Mouse (Mus musculus) midbrain, embryonic 14.5 days (tissue): ENCODE measurements around the gene Zbtb24. TPM values are rescaled to one million over a fixed set of nuclear protein-coding genes. Genes with fewer than 3 reads are reported as not detected.
A peak's percentile ranks its signal among the peaks of the same experiment; 100 is the strongest.

Source experiments
- ATAC-seq: fragments of 200-750 bp; cut with Nextera tagmentation; 2 replicates; pipeline ENCODE4 v1.8.0; 2017; ENCODE audit warnings: moderate number of reproducible peaks, moderate library complexity; ENCODE audit not compliant: low FRiP score, low TSS enrichment
- DNase-seq: peaks from one replicate; pipeline ENCODE4 v3.0.0-alpha.2; 2015
- H3K27ac ChIP-seq: fragments of 300-500 bp; sonication (generic); replicated peaks from 2 replicates; pipeline ENCODE4 v1.5.1; 2014; ENCODE audit warnings: mild to moderate bottlenecking, low read depth, low read length, moderate library complexity
- H3K27me3 ChIP-seq: fragments of 300-500 bp; sonication (generic); 2 replicates; pipeline ENCODE4 v1.6.1; 2014; ENCODE audit warnings: low read length, control low read depth, mixed read lengths; ENCODE audit not compliant: control insufficient read depth, insufficient read depth
- H3K36me3 ChIP-seq: fragments of 300-500 bp; sonication (generic); 2 replicates; pipeline ENCODE4 v1.6.1; 2014; ENCODE audit warnings: low read length, control low read depth; ENCODE audit not compliant: control insufficient read depth, insufficient read depth
- H3K4me1 ChIP-seq: fragments of 300-500 bp; sonication (generic); 2 replicates; pipeline ENCODE4 v1.6.1; 2014; ENCODE audit warnings: mild to moderate bottlenecking, antibody characterized with exemption, low read length, control low read depth; ENCODE audit not compliant: control insufficient read depth, insufficient read depth
- H3K4me2 ChIP-seq: fragments of 300-500 bp; sonication (generic); 2 replicates; pipeline ENCODE4 v1.6.1; 2014; ENCODE audit warnings: mild to moderate bottlenecking, low read length, moderate library complexity
- H3K4me3 ChIP-seq: fragments of 300-500 bp; sonication (generic); replicated peaks from 2 replicates; pipeline ENCODE4 v1.5.1; 2014; ENCODE audit warnings: low read depth, low read length
- H3K9ac ChIP-seq: fragments of 300-500 bp; sonication (generic); replicated peaks from 2 replicates; pipeline ENCODE4 v1.6.1; 2014; ENCODE audit warnings: mild to moderate bottlenecking, low read length, moderate library complexity
- H3K9me3 ChIP-seq: fragments of 300-500 bp; sonication (generic); 2 replicates; pipeline ENCODE4 v1.6.1; 2016; ENCODE audit warnings: low read length, control low read depth, mixed read lengths; ENCODE audit not compliant: control insufficient read depth
- WGBS: fragments of 180-500 bp; shearing (Covaris S2); extraction: QIAGEN DNeasy Blood & Tissue Kit; methylation state at CpG from one replicate; pipeline ENCODE4 v1.1.7; 2014; 5-methylcytosine and 5-hydroxymethylcytosine counted together
- polyA plus RNA-seq: library from polyadenylated mRNA; unstranded; fragments of >200 nt; fragmentation: Nextera tagmentation; extraction: Ambion mirVana; gene quantifications from 2 replicates; pipeline ENCODE4 v1.2.1, GENCODE M21; 2014

The Zbtb24 gene
- polyA plus RNA-seq, 1 experiment from 2014 or later, result 20.5 TPM

DNA sequence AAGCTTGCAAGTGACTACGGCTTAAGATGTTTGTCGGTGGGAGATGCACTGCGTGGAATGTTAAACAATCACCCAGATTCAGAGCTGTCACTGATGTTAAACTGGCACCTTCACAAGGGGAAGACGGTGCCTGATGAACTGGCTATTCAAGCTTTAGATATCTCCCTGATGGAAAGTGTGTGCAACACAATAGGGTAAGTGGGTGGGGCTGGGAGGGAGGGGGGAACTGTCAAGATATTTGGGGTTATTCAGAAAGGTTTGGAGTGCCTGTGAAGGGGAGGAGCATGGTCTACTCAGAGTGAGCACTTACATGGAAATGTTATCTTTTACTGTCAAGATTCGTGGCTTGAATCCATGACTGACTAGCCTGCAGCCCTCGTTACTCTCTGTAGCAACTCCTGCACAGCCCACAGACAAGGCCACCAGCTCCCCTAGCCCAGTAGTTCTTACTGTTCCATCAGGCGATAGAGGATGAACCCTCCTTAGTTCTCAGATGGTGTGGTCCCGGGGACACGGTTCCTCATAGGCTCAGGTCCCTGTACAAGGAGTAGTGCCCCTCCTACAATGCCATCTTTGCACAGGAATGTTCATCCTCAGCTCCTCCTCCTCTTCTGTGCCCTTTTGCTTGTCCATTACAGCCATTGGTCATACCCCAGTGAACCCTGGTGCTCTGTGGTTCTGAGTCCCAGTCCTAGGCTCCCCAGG, 29.5 kb upstream of the Zbtb24 start:
- WGBS, result 78% methylated on average over 9 of the region's 9 CpGs
- H3K4me2 ChIP-seq, result no peak overlapping the region
- DNase-seq, result no peak

DNA sequence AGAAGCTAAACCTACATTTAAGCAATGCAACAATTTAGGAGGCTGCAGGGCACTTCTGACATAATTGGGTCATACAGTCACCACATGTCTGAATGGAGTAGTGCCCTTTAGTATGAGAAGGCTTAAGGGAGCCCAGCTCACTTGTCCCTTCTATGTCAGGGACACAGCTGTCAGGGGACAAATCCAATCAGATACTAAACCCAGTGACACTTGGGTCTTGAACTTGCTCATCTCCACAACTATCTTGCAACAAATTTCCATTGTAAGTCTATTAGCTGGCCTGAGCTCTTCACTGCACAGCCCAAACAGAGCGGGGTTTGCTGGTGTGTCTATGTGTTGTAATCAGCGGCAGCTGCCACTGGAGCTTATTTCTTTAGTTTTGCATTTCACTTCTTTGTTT, 26.5 kb upstream of the Zbtb24 start:
- no peak overlapping the region for H3K27ac ChIP-seq
- H3K36me3 ChIP-seq, result no peaks in the 10 kb centered on the region
- H3K4me1 ChIP-seq, result no peaks in the 10 kb centered on the region
- DNase-seq (no peak), ATAC-seq (no peak)
- no peak overlapping the region for H3K4me3 ChIP-seq
- WGBS, result 84% methylated on average over 2 of the region's 2 CpGs
- no peak overlapping the region for H3K9ac ChIP-seq
- H3K9me3 ChIP-seq, result no peaks in the 10 kb centered on the region
- no peaks in the 10 kb centered on the region for H3K27me3 ChIP-seq
- no peak overlapping the region for H3K4me2 ChIP-seq

More for the DNA sequence above, 29.5 kb upstream of the Zbtb24 start:
- H3K27me3 ChIP-seq, result no peaks in the 10 kb centered on the region
- H3K9me3 ChIP-seq, result peaks cover 7% of the 10 kb centered on the region; the same call in 1 of the 2 replicates
- no peak overlapping the region for H3K9ac ChIP-seq
- H3K27ac ChIP-seq, result no peak overlapping the region
- no peaks in the 10 kb centered on the region for H3K4me1 ChIP-seq
- H3K4me3 ChIP-seq, result no peak overlapping the region
- no peaks in the 10 kb centered on the region for H3K36me3 ChIP-seq
- no peak for ATAC-seq

DNA sequence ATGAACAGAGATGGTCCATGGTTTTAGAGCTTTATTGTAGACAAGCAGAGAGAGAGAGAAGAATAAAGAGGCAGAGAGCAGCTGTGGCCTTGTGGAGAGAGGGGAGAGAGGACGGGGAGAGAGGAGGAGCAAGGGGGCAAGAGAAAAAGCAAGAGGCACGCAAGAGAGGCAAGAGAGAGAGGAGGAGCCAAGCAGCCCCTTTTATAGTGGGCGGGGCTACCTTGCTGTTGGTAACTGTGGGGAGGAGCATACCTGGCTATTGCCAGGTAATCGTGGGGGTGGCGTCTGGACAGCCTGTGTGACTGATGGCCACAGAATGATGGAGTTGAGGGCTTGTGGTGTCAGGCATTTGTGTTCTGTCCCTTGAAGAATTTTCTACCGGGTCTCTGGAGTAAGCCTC, 23.8 kb upstream of the Zbtb24 start:
- H3K36me3 ChIP-seq, result no peaks in the 10 kb centered on the region
- 60% methylated on average over 6 of the region's 6 CpGs for WGBS

DNA sequence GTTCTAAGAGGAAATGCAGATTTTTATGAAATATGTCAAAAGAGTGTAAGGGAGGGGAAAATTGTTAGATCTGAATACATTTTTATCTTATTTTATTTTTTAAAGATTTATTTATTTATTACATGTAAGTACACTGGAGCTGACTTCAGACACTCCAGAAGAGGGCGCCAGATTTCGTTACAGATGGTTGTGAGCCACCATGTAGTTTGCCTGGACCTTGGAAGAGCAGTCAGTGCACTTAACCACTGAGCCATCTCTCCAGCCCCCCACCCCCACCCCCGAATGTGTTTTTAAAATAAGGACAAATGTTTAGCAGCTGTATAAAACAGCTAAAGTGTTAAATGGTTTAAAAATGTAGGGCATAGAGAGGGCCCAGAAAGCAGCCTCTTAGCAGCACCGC, 15.6 kb upstream of the Zbtb24 start:
- Histone ChIP-seq H3K4me3 (no peak overlapping the region), H3K4me2 (no peak overlapping the region), H3K27ac (no peak overlapping the region), H3K4me1 (no peaks in the 10 kb centered on the region), H3K9ac (no peak overlapping the region), H3K27me3 (peaks cover 3% of the 10 kb centered on the region; the same call in 1 of the 2 replicates), H3K36me3 (no peaks in the 10 kb centered on the region), H3K9me3 (no peaks in the 10 kb centered on the region)
- DNase-seq (peak; percentile 72), ATAC-seq (no peak)
- 30% methylated on average over 4 of the region's 4 CpGs for WGBS

More for the DNA sequence above, 23.8 kb upstream of the Zbtb24 start:
- no peak for ATAC-seq
- no peak overlapping the region for H3K27ac ChIP-seq
- H3K4me2 ChIP-seq, result no peak overlapping the region
- H3K9ac ChIP-seq, result no peak overlapping the region
- no peak for DNase-seq
- no peaks in the 10 kb centered on the region for H3K4me1 ChIP-seq
- no peaks in the 10 kb centered on the region for H3K9me3 ChIP-seq
- no peaks in the 10 kb centered on the region for H3K27me3 ChIP-seq
- H3K4me3 ChIP-seq, result no peak overlapping the region

DNA sequence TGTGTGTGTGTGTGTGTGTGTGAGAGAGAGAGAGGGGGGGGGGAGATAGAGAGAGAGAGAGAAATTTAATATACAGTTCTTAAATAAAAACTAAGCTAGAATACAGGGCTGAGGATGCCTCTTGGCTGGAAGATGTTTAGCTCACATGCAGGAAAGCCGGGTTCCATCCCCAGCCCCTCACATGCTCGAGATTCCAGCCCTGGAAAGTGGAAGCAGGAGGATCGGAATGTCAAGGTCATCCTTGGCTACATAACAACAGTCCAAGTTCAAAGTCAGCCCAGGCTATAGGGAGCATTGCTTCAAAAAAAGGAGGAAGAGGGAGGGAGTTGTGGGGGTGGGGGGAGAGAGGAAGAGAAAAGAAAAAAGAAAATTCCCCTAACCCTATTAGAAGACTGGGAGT, 15.0 kb upstream of the Zbtb24 start:
- Histone ChIP-seq H3K27me3 (peaks cover 3% of the 10 kb centered on the region; the same call in 1 of the 2 replicates), H3K9ac (no peak overlapping the region), H3K27ac (no peak overlapping the region), H3K9me3 (no peaks in the 10 kb centered on the region), H3K4me2 (no peak overlapping the region), H3K36me3 (no peaks in the 10 kb centered on the region), H3K4me3 (no peak overlapping the region), H3K4me1 (no peaks in the 10 kb centered on the region)
- 48% methylated on average over 3 of the region's 3 CpGs for WGBS
- DNase-seq (no peak), ATAC-seq (no peak)

DNA sequence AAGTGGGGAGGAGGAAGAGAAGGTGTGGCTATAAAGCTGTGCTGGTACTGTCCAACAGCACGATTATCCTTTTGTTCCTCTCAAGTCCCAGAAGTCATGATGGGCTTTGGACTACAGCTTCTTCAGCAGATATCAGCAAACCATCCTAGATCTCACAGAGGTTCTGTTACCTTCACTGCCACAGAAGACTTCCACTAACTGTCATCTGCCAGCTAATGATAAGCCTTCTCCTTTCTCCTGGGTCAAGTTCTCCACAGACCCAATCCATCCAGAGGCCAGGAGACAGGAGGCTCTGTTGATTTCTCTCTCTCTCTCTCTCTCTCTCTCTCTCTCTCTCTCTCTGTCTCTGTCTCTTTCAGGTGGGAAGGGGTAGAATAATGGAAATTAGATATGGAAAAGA, 2.0 kb upstream of the Zbtb24 start:
- Histone ChIP-seq H3K27ac (no peak overlapping the region), H3K27me3 (no peaks in the 10 kb centered on the region), H3K9ac (no peak overlapping the region), H3K9me3 (no peaks in the 10 kb centered on the region), H3K4me1 (peaks cover 22% of the 10 kb centered on the region), H3K4me2 (no peak overlapping the region), H3K36me3 (0 out of 2 replicates have a peak, but pooled peaks cover 10% of the 10 kb centered on the region), H3K4me3 (no peak overlapping the region)
- no peak for ATAC-seq
- no peak for DNase-seq
- WGBS, result 90% methylated on average over 1 of the region's 1 CpGs

DNA sequence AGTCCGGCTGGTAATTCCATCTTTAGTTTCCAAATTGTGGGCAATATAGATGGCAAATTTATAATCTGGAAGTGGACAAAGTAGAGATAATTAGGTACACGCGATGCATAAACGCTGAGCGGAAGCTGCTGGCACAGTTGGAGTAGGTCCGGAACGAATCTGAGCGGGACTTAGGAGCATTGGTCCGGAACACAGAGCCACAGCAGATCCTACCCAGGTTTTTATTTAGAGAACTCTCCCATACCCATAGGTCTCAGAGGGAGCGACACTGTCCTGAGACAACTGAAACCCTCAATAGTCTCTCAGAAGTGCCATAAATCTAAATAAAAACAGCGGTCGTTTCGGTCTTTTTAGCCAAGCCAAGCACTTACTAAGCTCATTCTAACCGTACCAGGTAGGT, 499 bp upstream of the Zbtb24 start:
- Histone ChIP-seq H3K27me3 (no peaks in the 10 kb centered on the region), H3K9me3 (no peaks in the 10 kb centered on the region), H3K9ac (peak overlapping the region; percentile 80), H3K27ac (peak overlapping the region; percentile 82), H3K4me1 (peaks cover 26% of the 10 kb centered on the region), H3K4me2 (peak overlapping the region; percentile 82), H3K36me3 (0 out of 2 replicates have a peak, but pooled peaks cover 19% of the 10 kb centered on the region), H3K4me3 (peak overlapping the region; percentile 88)
- DNase-seq (peak; percentile 68), ATAC-seq (peak; percentile 75)
- 7% methylated on average over 14 of the region's 14 CpGs for WGBS

DNA sequence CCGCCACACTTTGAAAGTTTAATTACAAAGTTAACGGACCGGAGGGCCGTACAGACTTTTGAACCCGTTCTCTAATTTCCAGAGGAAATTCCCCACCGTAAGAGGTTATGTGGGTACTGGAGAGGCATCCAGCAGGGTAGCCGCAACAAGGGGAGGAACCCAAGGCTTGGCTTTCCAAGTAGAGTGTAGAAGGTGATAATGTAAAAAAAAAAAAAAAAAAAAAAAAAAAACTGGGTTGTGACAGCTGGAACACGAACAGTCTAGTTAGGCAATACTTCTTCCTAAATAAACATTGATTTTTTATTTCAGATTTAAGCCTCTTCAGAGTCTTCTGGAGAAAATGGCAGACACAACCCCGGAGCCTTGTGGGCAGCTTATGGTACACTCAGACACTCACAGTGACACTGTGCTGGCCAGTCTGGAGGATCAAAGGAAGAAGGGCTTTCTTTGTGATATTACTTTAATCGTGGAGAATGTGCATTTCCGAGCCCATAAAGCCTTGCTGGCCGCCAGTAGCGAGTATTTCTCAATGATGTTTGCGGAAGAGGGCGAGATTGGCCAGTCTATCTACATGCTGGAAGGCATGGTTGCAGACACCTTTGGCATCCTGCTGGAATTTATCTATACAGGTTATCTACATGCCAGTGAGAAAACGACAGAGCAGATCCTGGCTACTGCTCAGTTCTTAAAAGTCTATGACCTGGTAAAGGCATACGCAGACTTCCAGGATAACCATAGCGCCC, 768 bp downstream of the Zbtb24 start:
- Histone ChIP-seq H3K9ac (peak overlapping the region; percentile 80), H3K4me1 (peaks cover 26% of the 10 kb centered on the region), H3K4me2 (peak overlapping the region; percentile 82), H3K9me3 (no peaks in the 10 kb centered on the region), H3K36me3 (peaks cover 31% of the 10 kb centered on the region), H3K27ac (no peak overlapping the region), H3K4me3 (peak overlapping the region; percentile 88), H3K27me3 (no peaks in the 10 kb centered on the region)
- ATAC-seq (peak; percentile 24; the same call in 1 of the 2 replicates), DNase-seq (no peak)
- 58% methylated on average over 18 of the region's 18 CpGs for WGBS
